In genomic region chr1:160795016-160795415, GRCm38 (mm10) we compare ENCODE assay signal across 17 mouse cellular contexts.
"Had no signal": no experiment of that assay in that cellular context is flagged by ENCODE, and none has a peak within 500 bp of the region (broad histone marks: within the 10 kb centered on the region; RNA-seq: fewer than 3 reads in every experiment).

No protein-coding gene starts in this region.

- H3K4me3 ChIP-seq: intestine, embryonic 15.5 days; kidney, embryonic 15.5 days; limb, embryonic 12.5 days; limb, embryonic 15.5 days had no signal

- H3K4me2 ChIP-seq: intestine, embryonic 15.5 days; kidney, embryonic 15.5 days; limb, embryonic 12.5 days; limb, embryonic 15.5 days; midbrain, embryonic 11.5 days had no signal

- H3K9ac ChIP-seq: intestine, embryonic 15.5 days; kidney, embryonic 15.5 days; limb, embryonic 12.5 days; limb, embryonic 15.5 days had no signal

- ATAC-seq: intestine, embryonic 15.5 days had no signal

- H3K36me3 ChIP-seq: intestine, embryonic 15.5 days; kidney, embryonic 15.5 days; limb, embryonic 12.5 days; limb, embryonic 15.5 days had no signal

- H3K9me3 ChIP-seq: intestine, embryonic 15.5 days; kidney, embryonic 15.5 days; limb, embryonic 12.5 days; limb, embryonic 15.5 days had no signal

- H3K27me3 ChIP-seq: intestine, embryonic 15.5 days; kidney, embryonic 15.5 days; limb, embryonic 12.5 days; limb, embryonic 15.5 days had no signal

- DNase-seq: kidney, adult 11 months; kidney, adult 8-10 months; kidney, postnatal 10 days; kidney, postnatal 36 days; left cerebral cortex, postnatal 4 days; lung, adult 2 months; lung, postnatal 14 days; lung, postnatal 4 days; midbrain, embryonic 14.5 days; thymus, adult 2 months; thymus, postnatal 25 days had no signal

- H3K27ac ChIP-seq: intestine, embryonic 15.5 days; kidney, embryonic 15.5 days; limb, embryonic 12.5 days; limb, embryonic 15.5 days; stomach, postnatal 0 days had no signal
